Mouse (Mus musculus) fat pad, adult 2 months (tissue): ENCODE measurements around the gene Stx4a.
"Not testable (repeated sequence)": the region's sequence is repeated elsewhere in the genome, so short reads cannot be mapped to it uniquely, and the experiment has no call there.

ENCODE experiments used
- DNase-seq: peaks from one replicate; pipeline ENCODE4 v3.0.0-alpha.2; 2011; ENCODE audit warnings: low read depth, low spot score; ENCODE audit errors: extremely low read depth

Stx4a gene

DNA sequence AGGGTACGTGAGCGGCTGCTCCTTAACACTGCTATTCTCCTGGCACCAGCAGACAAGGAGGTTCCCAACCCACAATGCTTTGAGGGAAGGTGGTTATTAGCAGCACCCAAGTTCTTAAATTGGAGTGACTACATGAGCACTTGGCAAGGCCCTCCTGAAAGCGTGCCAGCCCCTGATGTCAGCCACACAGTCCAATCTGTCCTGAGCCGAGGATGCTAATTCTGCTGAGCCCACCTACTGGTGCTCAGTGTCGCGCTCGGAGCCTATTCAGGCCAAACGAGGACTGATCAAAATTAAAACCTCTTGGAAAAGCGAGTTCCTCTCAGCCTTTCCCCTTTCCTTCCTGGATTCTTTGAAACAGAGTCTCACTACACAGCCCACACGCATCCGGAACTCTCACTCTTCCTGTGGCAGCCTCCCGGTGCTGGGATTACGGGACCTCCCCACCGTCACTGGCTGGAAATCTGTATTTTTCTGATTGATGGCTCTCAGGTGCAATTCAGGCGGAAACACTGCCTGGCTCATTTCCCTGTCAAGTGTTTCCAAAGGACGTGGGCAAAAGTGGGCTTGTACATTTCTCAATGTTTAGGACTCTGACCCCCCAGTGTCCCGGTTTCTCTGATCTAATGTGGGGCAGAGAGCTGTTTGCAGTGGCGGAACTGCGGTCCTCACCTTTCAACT, 9.7 kb upstream of the Stx4a start:
- DNase-seq = peak; percentile 81

- no peak for DNase-seq
These were observed 8.9 kb upstream of the Stx4a start for GRCm38 (mm10) chr7:127815116-127815665.

DNA sequence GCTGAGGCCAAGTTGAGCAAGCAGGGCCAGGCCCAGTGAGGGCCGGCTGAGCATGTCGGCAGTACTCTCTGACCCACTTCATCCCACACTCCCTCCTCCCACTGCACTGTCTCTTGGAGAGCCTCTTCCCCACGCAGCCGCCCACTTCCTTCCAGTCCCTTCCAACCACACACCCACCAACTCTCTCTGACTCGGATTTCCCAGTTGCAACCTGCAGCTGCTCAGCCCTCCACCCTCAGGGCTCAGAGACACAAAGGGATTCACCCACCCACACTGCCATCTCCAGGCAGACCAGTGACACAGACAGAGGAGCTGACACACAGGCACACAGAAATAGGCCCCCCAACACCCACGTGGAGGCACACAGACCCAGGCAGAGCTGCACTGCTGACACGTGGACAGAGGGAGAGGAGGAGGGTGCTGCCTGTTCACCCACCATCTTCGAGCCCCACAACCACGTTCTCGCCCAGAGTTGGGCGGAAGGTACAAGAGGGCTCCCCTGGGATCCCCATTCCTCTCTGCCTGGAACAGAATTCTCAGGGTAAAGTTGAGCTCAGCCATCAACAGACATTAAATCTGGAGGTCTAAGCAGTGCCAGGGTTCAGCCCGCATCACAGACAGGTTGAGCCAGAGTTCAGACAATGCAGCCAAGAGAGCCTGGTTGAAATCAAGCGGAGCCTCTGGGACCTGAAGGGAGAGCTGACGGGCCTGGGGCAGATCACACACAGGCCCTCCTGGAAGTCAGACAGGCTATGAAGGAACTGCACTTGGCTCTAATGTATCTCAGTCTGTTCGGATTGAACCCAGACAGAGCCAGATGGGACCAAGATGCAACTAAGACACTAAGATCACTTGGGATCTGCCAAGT, 7.9 kb upstream of the Stx4a start:
- peak; percentile 88 for DNase-seq

GRCm38 (mm10) chr7:127817053-127817452, 7.0 kb upstream of the Stx4a start:
- no peak for DNase-seq

DNA sequence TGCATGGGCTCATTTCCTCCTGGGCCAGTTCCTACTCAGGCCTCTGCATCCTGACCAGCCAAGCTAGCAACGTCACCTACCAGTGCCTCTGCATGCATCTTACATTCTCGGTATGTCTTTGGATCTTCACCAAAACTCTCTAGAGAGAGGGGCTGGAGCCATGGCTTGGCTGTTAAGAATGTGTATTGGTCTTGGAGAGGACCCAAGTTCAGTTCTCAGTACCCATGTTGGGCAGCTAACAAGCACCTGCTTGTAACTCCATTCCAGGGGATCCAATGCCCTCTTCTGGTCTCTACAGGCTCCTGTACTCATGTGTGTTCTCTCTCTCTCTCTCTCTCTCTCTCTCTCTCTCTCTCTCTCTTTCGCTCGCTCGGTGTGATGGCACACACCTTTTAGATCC, 6.3 kb upstream of the Stx4a start:
- DNase-seq = no peak

- no peak for DNase-seq
These were observed 3.1 kb upstream of the Stx4a start for GRCm38 (mm10) chr7:127820836-127821509.

DNA sequence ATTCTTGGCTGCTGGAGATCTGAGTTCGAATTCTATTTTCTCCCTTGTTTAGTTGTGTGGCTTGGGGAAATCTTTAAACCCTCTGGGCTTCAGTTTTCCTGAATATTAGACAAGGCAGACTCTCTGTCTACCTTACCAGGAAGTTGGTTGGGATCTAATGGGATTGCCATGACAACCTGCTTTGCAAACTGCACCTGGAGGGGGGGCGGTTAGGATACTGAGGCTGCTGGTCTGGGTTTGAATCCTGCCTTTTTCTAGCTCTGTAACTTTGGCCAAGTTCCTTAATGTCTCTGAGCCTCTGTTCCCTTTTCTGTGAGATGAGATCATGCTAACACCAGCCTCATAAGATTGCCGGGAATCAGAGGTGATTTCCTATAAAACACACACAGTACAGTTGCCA, 1.6 kb upstream of the Stx4a start:
- no peak for DNase-seq

GRCm38 (mm10) chr7:127823236-127824171, 590 bp upstream of the Stx4a start:
- DNase-seq = no peak

DNA sequence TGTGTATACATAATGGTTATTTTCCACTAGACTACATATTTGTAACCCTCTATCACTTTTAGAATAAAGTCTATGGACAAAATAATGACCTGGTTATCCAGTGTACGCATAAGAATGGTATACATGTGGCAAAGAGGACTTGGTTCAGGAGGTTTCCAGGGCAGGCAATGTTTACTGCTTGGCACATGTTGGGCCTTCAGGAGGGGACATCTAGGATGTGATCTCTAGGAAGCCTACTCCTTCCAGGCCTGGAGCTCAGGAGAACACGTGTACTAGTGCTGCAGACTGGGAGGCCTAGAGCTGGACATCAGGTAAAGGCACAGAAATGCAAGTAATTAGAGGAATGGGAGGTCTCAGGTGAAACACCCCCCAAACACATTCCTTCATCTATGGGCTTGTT, 11.5 kb downstream of the Stx4a start:
- no peak for DNase-seq

GRCm38 (mm10) chr7:127837473-127837872, 13.4 kb downstream of the Stx4a start:
- no peak for DNase-seq

DNA sequence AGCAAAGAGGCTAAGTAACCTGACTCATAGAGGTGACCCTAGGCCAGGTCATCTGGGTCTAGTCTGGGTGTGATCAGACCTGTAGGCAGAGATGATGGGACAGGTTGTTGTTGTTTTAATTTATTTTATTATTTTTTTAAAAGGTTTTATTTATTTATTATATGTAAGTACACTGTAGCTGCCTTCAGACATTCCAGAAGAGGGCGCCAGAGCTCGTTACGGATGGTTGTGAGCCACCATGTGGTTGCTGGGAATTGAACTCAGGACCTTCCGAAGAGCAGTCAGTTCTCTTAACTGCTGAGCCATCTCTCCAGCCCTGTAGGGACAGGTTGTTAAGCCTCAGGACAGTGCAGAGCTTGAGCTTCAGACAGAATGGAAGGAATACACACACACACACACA, 13.8 kb downstream of the Stx4a start:
- DNase-seq = not testable (repeated sequence)

GRCm38 (mm10) chr7:127840031-127840430, 15.9 kb downstream of the Stx4a start:
- DNase-seq = not testable (repeated sequence)

- no peak for DNase-seq
These were observed 16.8 kb downstream of the Stx4a start for GRCm38 (mm10) chr7:127840886-127841285.

- no peak for DNase-seq
These were observed 17.4 kb downstream of the Stx4a start for GRCm38 (mm10) chr7:127841340-127842000.

- DNase-seq = no peak
These were observed 18.1 kb downstream of the Stx4a start for GRCm38 (mm10) chr7:127842001-127842718.

GRCm38 (mm10) chr7:127849973-127850875, 26.1 kb downstream of the Stx4a start:
- DNase-seq = no peak

DNA sequence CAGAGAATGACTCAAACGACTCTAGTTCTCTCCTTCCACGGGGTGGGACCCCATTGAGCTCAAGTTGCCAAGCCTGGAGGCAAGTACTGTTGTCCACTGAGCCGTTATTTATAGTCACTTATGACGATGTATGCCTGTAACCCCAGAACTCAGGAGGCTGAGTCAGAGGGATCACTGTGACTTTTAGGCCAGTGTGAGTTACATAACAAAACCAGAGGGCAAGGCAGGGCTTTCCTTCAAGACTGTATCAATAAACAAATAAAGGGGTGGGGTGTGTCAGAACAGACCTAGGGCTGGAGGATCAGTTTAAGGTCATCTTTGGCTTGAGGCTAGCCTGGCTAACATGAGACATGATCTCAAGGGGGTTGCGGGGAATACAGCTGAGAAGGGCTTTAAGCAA, 26.8 kb downstream of the Stx4a start:
- DNase-seq = no peak

GRCm38 (mm10) chr7:127858258-127858657, 34.2 kb downstream of the Stx4a start:
- no peak for DNase-seq
